Mouse (Mus musculus) spleen, adult 2 months (tissue): ENCODE results near the gene Camta1.

Source experiments
- CTCF ChIP-seq: fragments of 200-500 bp; IDR thresholded peaks from 2 replicates; pipeline ENCODE4 v1.5.1; 2011; ENCODE audit warnings: mild to moderate bottlenecking, inconsistent platforms; ENCODE audit not compliant: insufficient read depth, insufficient read length, insufficient replicate concordance; ENCODE audit errors: extremely low read depth
- POLR2A ChIP-seq: fragments of 200-500 bp; IDR thresholded peaks from 2 replicates; pipeline ENCODE4 v1.6.1; 2011; ENCODE audit warnings: low read depth, low read length, inconsistent platforms

DNA sequence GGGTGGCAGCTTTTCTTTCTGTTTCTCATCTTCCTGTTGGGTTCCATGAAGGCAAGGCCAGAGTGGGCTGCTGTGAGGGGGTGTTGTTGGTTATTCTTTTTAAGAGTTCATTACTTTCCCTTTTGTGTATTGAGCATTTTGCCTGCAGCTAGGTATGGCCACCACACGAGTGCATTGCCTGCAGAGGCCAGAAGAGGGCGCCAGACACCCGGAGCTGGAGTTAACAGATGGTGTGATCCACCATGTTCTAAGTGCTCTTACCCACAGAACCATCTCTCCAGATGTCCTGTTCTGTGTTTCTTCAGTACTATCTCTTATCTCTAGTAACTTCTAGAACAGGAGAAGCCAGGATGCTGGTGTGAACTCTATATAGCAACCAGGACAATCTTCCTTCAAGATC, 629.6 kb downstream of the Camta1 start:
- 0 out of 2 replicates have a peak, but pooled peaks have one; percentile 10 for TF ChIP-seq CTCF
- no peak for TF ChIP-seq POLR2A
